Mouse (Mus musculus) megakaryocyte, embryonic 14.5 days (primary cell): ENCODE data around the gene Nolc1. TPM values are rescaled to one million over a fixed set of nuclear protein-coding genes. Genes with fewer than 3 reads are reported as not detected.

ENCODE experiments used
- H3K27me3 ChIP-seq: replicated peaks from 2 replicates; pipeline ENCODE3; 2012; ENCODE audit warnings: inconsistent platforms
- H3K36me3 ChIP-seq: replicated peaks from 2 replicates; pipeline ENCODE3; 2012; ENCODE audit warnings: low read length, inconsistent platforms, mixed read lengths
- H3K4me1 ChIP-seq: 2 replicates; pipeline ENCODE4 v1.6.1; 2012; ENCODE audit warnings: inconsistent platforms
- H3K4me3 ChIP-seq: replicated peaks from 2 replicates; pipeline ENCODE3; 2012; ENCODE audit warnings: moderate library complexity, mild to moderate bottlenecking, inconsistent platforms
- H3K9me3 ChIP-seq: 2 replicates; pipeline ENCODE4 v1.6.1; 2012; ENCODE audit warnings: inconsistent platforms
- FLI1 ChIP-seq: IDR thresholded peaks from 2 replicates; pipeline ENCODE4 v1.6.1; 2012; ENCODE audit warnings: low read length, inconsistent platforms, mixed read lengths
- GATA1 ChIP-seq: IDR thresholded peaks from 3 replicates; pipeline ENCODE4 v1.6.1; 2012; ENCODE audit warnings: mixed read lengths, low read length, inconsistent platforms, borderline replicate concordance
- polyA plus RNA-seq: library from polyadenylated mRNA; stranded (reverse); fragments of >175 nt; gene quantifications from 2 replicates; pipeline ENCODE4 v1.2.3, GENCODE M21; 2012; ENCODE audit warnings: low replicate concordance; ENCODE audit not compliant: insufficient read depth

Gene Nolc1
- polyA plus RNA-seq, 1 experiment, result 44.5 TPM

DNA sequence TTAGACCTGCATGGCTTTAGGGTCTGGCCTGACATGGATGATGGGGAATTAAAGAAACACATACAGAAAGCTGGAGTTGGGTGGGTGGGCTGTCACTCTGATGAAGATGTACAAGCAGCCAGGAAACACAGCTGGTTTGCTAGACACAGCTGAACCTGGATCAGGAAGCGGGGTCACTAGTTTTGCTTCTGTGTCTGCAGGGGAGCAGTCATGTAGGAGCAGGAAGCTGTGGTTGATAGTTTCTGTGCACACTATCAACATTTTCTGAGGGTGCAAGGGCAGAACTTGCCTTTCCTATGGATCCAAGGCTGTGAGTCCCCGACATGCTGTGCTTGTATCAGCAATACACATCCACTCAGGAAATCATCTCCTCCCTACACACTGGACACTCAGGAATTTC lies 25.2 kb upstream of the Nolc1 start:
- TF ChIP-seq FLI1, result no peak
- no peak for TF ChIP-seq GATA1
- Histone ChIP-seq H3K27me3 (no peaks in the 10 kb centered on the region), H3K4me1 (peaks cover 58% of the 10 kb centered on the region), H3K9me3 (no peaks in the 10 kb centered on the region), H3K4me3 (peak overlapping the region; percentile 86), H3K36me3 (no peaks in the 10 kb centered on the region)

DNA sequence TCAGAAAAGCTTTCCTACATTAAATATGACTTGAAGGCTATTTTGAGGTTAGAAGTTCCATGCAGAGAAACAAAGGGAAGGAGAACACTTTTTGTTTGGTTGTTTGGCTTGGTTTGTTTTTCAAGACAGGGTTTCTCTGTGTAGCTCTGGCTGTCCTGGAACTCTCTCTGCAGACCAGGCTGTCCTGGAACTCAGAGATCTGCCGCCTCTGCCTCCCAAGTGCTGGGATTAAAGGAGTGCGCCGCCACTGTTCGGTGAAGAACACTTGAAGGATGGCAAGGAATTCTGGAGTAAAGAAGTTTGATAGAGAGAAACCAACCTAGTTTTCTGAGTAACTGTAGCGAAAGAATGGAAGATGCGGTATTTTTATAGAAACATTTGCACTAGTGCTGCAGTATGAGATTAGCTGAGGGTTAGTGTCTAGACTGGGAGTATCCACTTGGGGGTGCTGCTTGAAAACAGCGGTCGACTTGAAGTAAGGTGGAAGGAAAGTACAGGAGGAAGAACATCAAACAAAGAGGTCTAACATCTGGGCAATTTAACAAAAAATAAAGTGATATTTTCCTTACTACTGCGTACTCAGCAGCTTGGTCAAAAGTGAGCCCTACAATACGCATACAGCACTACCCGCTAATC lies 19.8 kb upstream of the Nolc1 start:
- Histone ChIP-seq H3K4me1 (peaks cover 47% of the 10 kb centered on the region), H3K27me3 (no peaks in the 10 kb centered on the region), H3K9me3 (no peaks in the 10 kb centered on the region), H3K4me3 (peak overlapping the region; percentile 96), H3K36me3 (peaks cover 6% of the 10 kb centered on the region)
- TF ChIP-seq FLI1 (no peak), GATA1 (no peak)

DNA sequence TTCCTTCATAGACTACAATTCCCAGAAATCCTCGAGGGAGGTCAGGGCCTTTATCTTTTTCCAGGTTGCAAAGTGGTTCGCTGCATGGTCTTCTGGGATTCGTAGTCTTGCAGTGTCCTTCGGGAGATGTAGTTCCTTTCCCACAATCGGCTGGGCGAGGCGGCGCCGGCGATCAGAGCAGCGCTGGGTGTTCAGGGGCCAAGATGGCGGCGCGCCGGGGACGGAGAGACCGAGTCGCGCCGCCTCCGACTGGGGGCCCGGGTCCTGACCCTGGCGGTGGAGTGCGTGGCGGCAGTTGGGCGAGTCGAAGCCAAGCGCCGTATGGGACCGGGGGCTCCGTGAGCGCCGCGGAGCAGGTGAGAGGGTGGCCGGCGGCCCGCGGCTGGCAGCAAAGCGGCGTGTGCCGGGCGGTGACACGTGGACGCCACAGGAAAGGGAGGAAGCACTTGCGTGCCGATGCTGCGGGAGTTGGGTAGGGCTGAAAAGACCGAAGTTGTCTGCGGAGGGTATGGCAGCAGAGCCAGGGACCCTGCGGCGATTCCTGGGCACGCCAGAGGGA lies 19.2 kb upstream of the Nolc1 start:
- TF ChIP-seq FLI1, result no peak
- TF ChIP-seq GATA1, result peak; percentile 87; the same call in 2 of the 3 replicates

DNA sequence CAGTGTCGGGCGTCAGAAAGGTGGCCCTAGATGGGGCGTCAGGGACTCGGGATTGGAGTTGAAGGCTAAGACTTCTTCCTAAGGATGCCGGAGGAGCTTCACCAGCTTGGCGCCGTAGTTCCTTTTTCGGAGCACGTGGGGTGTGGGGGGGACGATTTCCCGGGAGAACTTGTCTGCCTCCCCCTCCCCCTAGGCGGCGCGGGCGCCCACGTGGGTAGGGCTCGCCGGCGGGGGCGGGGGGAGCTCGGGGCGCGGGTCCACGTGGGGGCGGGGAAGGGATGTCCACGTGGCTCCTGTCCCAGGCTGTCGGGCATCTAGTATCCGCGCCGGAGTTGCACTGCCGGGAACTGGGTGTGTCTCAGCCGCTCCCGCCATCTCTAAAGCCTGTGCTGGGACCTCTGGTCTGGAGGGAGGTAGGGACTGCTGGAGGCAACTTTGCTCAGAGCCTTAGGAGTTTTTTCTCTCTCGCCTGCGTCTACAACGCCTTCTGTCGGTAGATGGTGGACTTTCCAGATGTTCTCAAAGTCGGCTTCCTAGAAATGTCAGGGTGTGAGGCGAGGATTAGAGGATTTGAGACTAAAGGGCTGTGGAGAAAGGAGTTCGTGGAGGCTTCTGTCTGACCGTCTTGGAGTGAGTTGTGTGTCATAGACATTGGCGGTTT lies 18.6 kb upstream of the Nolc1 start:
- Histone ChIP-seq H3K9me3 (no peaks in the 10 kb centered on the region), H3K4me1 (peaks cover 38% of the 10 kb centered on the region), H3K27me3 (no peaks in the 10 kb centered on the region), H3K4me3 (peak overlapping the region; percentile 96), H3K36me3 (peaks cover 18% of the 10 kb centered on the region)
- TF ChIP-seq FLI1 (no peak), GATA1 (no peak)

More for the DNA sequence above, 19.2 kb upstream of the Nolc1 start:
- Histone ChIP-seq H3K27me3 (no peaks in the 10 kb centered on the region), H3K4me1 (peaks cover 44% of the 10 kb centered on the region), H3K9me3 (no peaks in the 10 kb centered on the region), H3K36me3 (peaks cover 11% of the 10 kb centered on the region), H3K4me3 (peak overlapping the region; percentile 96)

DNA sequence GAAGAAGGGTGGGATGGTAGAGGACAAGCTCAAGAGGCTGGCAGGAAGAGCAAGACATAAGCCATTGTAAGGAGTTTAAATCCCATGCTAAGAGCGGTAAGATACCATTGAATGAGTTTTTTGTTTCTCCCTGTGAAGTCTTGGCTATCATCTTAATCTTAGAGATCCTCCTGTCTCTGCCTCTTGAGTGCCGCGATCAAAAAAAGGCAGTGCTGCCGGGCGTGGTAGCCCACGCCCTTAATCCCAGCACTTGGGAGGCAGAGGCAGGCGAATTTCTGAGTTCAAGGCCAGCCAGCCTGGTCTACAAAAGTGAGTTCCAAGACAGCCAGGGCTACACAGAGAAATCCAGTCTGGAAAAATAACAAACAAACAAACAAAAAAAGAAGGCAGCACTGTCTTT lies 17.2 kb upstream of the Nolc1 start:
- Histone ChIP-seq H3K27me3 (no peaks in the 10 kb centered on the region), H3K36me3 (peaks cover 31% of the 10 kb centered on the region), H3K4me1 (peaks cover 45% of the 10 kb centered on the region), H3K9me3 (no peaks in the 10 kb centered on the region), H3K4me3 (peak overlapping the region; percentile 29)
- TF ChIP-seq FLI1 (no peak), GATA1 (no peak)

DNA sequence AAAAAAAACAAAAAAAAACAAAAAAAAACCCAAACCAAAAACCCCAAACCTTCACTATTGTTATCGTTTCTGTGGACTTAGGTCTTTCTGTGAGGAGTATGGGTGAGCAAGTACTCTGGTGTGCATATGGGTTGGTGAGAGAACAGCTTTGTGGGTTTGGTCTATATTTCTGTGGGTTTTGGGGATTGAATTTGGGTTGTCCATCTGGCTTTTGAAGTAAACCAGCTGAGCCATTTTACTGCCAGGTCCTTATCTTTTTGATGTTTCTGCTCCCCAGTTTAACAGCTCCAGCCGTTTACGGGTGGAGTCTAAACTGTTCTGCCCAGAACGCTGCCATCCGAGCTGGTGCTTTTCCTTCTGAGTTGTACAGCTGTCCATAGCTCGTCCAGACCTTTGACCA lies 14.8 kb upstream of the Nolc1 start:
- Histone ChIP-seq H3K4me3 (no peak overlapping the region), H3K9me3 (no peaks in the 10 kb centered on the region), H3K4me1 (peaks cover 37% of the 10 kb centered on the region), H3K36me3 (peaks cover 55% of the 10 kb centered on the region), H3K27me3 (no peaks in the 10 kb centered on the region)
- no peak for TF ChIP-seq GATA1

DNA sequence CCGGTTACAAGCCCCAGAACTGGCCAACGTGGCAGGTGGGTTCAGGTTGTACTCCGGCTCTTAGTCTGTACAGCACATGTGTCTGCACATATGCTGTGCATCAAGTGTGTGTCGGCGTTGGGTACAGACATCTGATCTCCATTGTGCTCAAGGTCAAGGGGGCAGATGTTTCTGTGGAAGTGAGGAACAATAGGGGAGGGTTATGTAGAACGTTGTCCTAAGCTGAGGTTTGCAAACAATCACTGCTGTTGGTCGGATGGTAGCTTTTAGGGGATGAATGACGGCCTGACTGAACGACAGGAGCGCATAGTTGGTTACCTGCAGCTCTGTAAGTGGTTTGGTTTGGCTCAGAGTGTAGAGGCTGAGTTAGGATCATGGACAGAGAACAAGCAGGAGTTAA lies 7.6 kb upstream of the Nolc1 start:
- H3K9me3 ChIP-seq, result no peaks in the 10 kb centered on the region
- H3K27me3 ChIP-seq, result no peaks in the 10 kb centered on the region
- H3K4me1 ChIP-seq, result peaks cover 4% of the 10 kb centered on the region; the same call in 1 of the 2 replicates
- peaks cover 97% of the 10 kb centered on the region for H3K36me3 ChIP-seq
- no peak overlapping the region for H3K4me3 ChIP-seq
- no peak for TF ChIP-seq FLI1
- no peak for TF ChIP-seq GATA1

DNA sequence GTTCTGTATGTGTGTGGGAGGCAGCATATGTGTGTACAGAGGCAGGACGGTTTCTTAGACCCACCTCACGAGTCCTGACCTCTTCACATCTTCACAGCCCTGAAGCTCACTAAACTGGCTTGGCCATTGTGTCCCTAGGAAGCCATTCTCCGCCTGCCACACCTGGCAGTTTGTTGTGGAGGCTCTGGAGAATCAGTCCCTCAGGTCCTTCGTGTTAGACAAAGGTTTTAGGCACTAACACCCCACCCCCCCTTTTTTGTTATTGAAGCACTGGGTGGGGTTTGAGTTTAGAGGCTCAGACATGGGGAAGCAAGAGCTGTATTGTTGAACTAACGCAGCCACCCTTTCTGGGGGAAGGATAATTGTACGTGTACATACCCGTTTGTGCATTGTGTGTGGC lies 2.4 kb upstream of the Nolc1 start:
- no peak for TF ChIP-seq GATA1
- TF ChIP-seq FLI1, result no peak
- Histone ChIP-seq H3K4me1 (peaks cover 29% of the 10 kb centered on the region), H3K4me3 (no peak overlapping the region), H3K9me3 (no peaks in the 10 kb centered on the region), H3K27me3 (no peaks in the 10 kb centered on the region), H3K36me3 (peaks cover 61% of the 10 kb centered on the region)

DNA sequence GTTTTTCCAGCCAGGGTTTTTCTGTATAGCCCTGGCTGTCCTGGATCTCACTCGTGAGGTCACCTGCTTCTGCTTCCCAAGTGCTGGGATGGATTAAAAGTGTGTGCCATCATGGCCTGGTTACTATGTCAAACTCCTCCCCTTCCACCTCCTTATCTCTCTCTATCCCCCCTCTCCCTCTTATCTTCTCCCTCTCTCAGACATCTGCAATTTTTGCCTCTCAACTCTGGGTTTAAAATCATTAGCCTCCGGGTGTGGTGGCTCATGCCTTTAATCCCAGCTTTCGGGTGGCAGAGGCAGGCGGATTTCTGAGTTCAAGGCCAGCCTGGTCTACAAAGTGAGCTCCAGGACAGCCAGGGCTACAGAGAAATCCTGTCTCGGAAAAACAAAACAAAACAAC lies 1.4 kb upstream of the Nolc1 start:
- TF ChIP-seq FLI1, result no peak
- no peak for TF ChIP-seq GATA1
- Histone ChIP-seq H3K36me3 (peaks cover 61% of the 10 kb centered on the region), H3K4me1 (peaks cover 34% of the 10 kb centered on the region), H3K9me3 (no peaks in the 10 kb centered on the region), H3K27me3 (no peaks in the 10 kb centered on the region), H3K4me3 (no peak overlapping the region)

DNA sequence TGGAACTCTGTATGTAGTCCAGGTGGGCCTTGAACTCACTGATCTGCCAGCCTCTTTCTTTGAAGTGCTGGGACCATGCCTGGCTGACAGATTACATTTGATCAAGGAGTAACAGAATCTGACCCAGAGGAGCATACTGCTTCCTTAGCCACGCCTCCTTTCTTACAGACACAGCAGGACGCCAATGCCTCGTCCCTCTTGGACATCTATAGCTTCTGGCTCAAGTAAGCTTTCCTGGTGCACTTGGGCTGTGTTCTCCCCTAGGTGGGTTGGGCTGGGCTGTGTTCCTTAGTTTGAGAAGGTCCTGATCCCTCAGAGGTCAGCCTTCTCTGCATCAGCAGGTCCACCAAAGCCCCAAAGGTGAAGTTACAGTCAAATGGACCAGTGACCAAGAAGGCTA lies 2.9 kb downstream of the Nolc1 start:
- Histone ChIP-seq H3K9me3 (no peaks in the 10 kb centered on the region), H3K4me1 (peaks cover 29% of the 10 kb centered on the region), H3K4me3 (no peak overlapping the region), H3K27me3 (no peaks in the 10 kb centered on the region), H3K36me3 (peaks cover 64% of the 10 kb centered on the region)
- TF ChIP-seq GATA1 (no peak), FLI1 (no peak)
